Mouse (Mus musculus): ENCODE measurements around the gene Olfr133. TPM values are rescaled to one million over a fixed set of nuclear protein-coding genes. Genes with fewer than 3 reads are reported as not detected.
"Not testable (repeated sequence)": the region's sequence is repeated elsewhere in the genome, so short reads cannot be mapped to it uniquely, and the experiment has no call there.

The Olfr133 gene
- polyA plus RNA-seq (2014; fragmentation: Nextera tagmentation; extraction: Ambion mirVana): not detected in 2 replicates

GRCm38 (mm10) chr17:38144981-38145380 lies at the start of gene Olfr133:
Gene Olfr133 (plus strand): TSS chr17:38145281.
- Histone ChIP-seq H3K9ac (ENCODE audit: low read length) (no peak within 1 kb of the TSS), H3K4me1 (ENCODE audit: control insufficient read depth in 2 of 2, insufficient read depth in 2 of 2, low read length in 2 of 2) (no peaks in the 10 kb centered on the region), H3K9me3 (ENCODE audit: control insufficient read depth, low read length) (peaks cover 4% of the 10 kb centered on the region; the same call in 1 of the 2 replicates), H3K27ac (replicated peaks in 1 of 2; ENCODE audit: control insufficient read depth in 1 of 2, insufficient read depth in 1 of 2, low read depth in 2 of 2, low read length in 2 of 2) (no peak within 1 kb of the TSS), H3K4me3 (ENCODE audit: control insufficient read depth in 1 of 2, insufficient read depth in 1 of 2, low read depth in 1 of 2, low read length in 2 of 2) (no peak within 1 kb of the TSS), H3K27me3 (ENCODE audit: control insufficient read depth, insufficient read depth, low read length) (no peaks in the 10 kb centered on the region), H3K4me2 (ENCODE audit: low read length) (no peak within 1 kb of the TSS), H3K36me3 (ENCODE audit: control insufficient read depth, insufficient read depth, low read length) (no peaks in the 10 kb centered on the region)
- WGBS: 56% methylated on average over 2 of the region's 2 CpGs
- no peak for ATAC-seq (ENCODE audit: insufficient number of reproducible peaks, insufficient read depth, low FRiP score, low read depth)

GRCm38 (mm10) chr17:38124199-38124598 lies 20.9 kb upstream of the Olfr133 start:
- H3K27me3 ChIP-seq (ENCODE audit: control insufficient read depth, insufficient read depth, low read length); H3K36me3 ChIP-seq (ENCODE audit: control insufficient read depth, insufficient read depth, low read length); H3K4me1 ChIP-seq (ENCODE audit: control insufficient read depth in 2 of 2, insufficient read depth in 2 of 2, low read length in 2 of 2); H3K4me3 ChIP-seq (ENCODE audit: control insufficient read depth in 1 of 2, insufficient read depth in 1 of 2, low read depth in 1 of 2, low read length in 2 of 2); H3K4me2 ChIP-seq (ENCODE audit: low read length); H3K27ac ChIP-seq (replicated peaks in 1 of 2; ENCODE audit: control insufficient read depth in 1 of 2, insufficient read depth in 1 of 2, low read depth in 2 of 2, low read length in 2 of 2); ATAC-seq (ENCODE audit: insufficient number of reproducible peaks, insufficient read depth, low FRiP score, low read depth); H3K9me3 ChIP-seq (ENCODE audit: control insufficient read depth, low read length); H3K9ac ChIP-seq (ENCODE audit: low read length): not testable (repeated sequence)
- WGBS: 38% methylated on average over 1 of the region's 1 CpGs

GRCm38 (mm10) chr17:38125371-38125770 lies 19.7 kb upstream of the Olfr133 start:
- not testable (repeated sequence) for H3K9me3 ChIP-seq (ENCODE audit: control insufficient read depth, low read length); H3K4me3 ChIP-seq (ENCODE audit: control insufficient read depth in 1 of 2, insufficient read depth in 1 of 2, low read depth in 1 of 2, low read length in 2 of 2); ATAC-seq (ENCODE audit: insufficient number of reproducible peaks, insufficient read depth, low FRiP score, low read depth); H3K36me3 ChIP-seq (ENCODE audit: control insufficient read depth, insufficient read depth, low read length); H3K27ac ChIP-seq (replicated peaks in 1 of 2; ENCODE audit: control insufficient read depth in 1 of 2, insufficient read depth in 1 of 2, low read depth in 2 of 2, low read length in 2 of 2); H3K4me1 ChIP-seq (ENCODE audit: control insufficient read depth in 2 of 2, insufficient read depth in 2 of 2, low read length in 2 of 2); H3K4me2 ChIP-seq (ENCODE audit: low read length); H3K27me3 ChIP-seq (ENCODE audit: control insufficient read depth, insufficient read depth, low read length); H3K9ac ChIP-seq (ENCODE audit: low read length)
- 72% methylated on average over 3 of the region's 3 CpGs for WGBS

GRCm38 (mm10) chr17:38134426-38134825 lies 10.7 kb upstream of the Olfr133 start, which contains the start of gene Olfr132:
Gene Olfr132 (minus strand): TSS chr17:38134526.
- 58% methylated on average over 1 of the region's 1 CpGs for WGBS
- no peaks in the 10 kb centered on the region for H3K36me3 ChIP-seq (ENCODE audit: control insufficient read depth, insufficient read depth, low read length)
- H3K27me3 ChIP-seq (ENCODE audit: control insufficient read depth, insufficient read depth, low read length): no peaks in the 10 kb centered on the region
- no peaks in the 10 kb centered on the region for H3K4me1 ChIP-seq (ENCODE audit: control insufficient read depth in 2 of 2, insufficient read depth in 2 of 2, low read length in 2 of 2)
- ATAC-seq (ENCODE audit: insufficient number of reproducible peaks, insufficient read depth, low FRiP score, low read depth): no peak
- no peaks in the 10 kb centered on the region for H3K9me3 ChIP-seq (ENCODE audit: control insufficient read depth, low read length)
- no peak within 1 kb of the TSS for H3K27ac ChIP-seq (replicated peaks in 1 of 2; ENCODE audit: control insufficient read depth in 1 of 2, insufficient read depth in 1 of 2, low read depth in 2 of 2, low read length in 2 of 2)
- H3K4me3 ChIP-seq (ENCODE audit: control insufficient read depth in 1 of 2, insufficient read depth in 1 of 2, low read depth in 1 of 2, low read length in 2 of 2): no peak within 1 kb of the TSS
- no peak within 1 kb of the TSS for H3K9ac ChIP-seq (ENCODE audit: low read length)
- H3K4me2 ChIP-seq (ENCODE audit: low read length): no peak within 1 kb of the TSS

- Histone ChIP-seq H3K9ac (ENCODE audit: low read length) (no peak within 1 kb of the TSS), H3K36me3 (ENCODE audit: control insufficient read depth, insufficient read depth, low read length) (no peaks in the 10 kb centered on the region), H3K9me3 (ENCODE audit: control insufficient read depth, low read length) (0 out of 2 replicates have a peak, but pooled peaks cover 6% of the 10 kb centered on the region), H3K27ac (replicated peaks in 1 of 2; ENCODE audit: control insufficient read depth in 1 of 2, insufficient read depth in 1 of 2, low read depth in 2 of 2, low read length in 2 of 2) (no peak within 1 kb of the TSS), H3K27me3 (ENCODE audit: control insufficient read depth, insufficient read depth, low read length) (no peaks in the 10 kb centered on the region), H3K4me1 (ENCODE audit: control insufficient read depth in 2 of 2, insufficient read depth in 2 of 2, low read length in 2 of 2) (no peaks in the 10 kb centered on the region), H3K4me3 (ENCODE audit: control insufficient read depth in 1 of 2, insufficient read depth in 1 of 2, low read depth in 1 of 2, low read length in 2 of 2) (no peak within 1 kb of the TSS), H3K4me2 (ENCODE audit: low read length) (no peak within 1 kb of the TSS)
- WGBS: 56% methylated on average over 3 of the region's 3 CpGs
- no peak for ATAC-seq (ENCODE audit: insufficient number of reproducible peaks, insufficient read depth, low FRiP score, low read depth)
Measured at GRCm38 (mm10) chr17:38171088-38171487, 26.0 kb downstream of the Olfr133 start, which contains the start of gene Olfr134. Gene Olfr134 (plus strand): TSS chr17:38171388.

Other genes starting within 250 kb of the Olfr133 start
- not detected in 2 replicates for gene Olfr127, start 244.8 kb upstream of the Olfr133 start, polyA plus RNA-seq (2014; fragmentation: Nextera tagmentation; extraction: Ambion mirVana)
- not detected in 2 replicates for gene Olfr128, start 224.7 kb upstream of the Olfr133 start, polyA plus RNA-seq (2014; fragmentation: Nextera tagmentation; extraction: Ambion mirVana)
- gene Olfr761, start 192.2 kb upstream of the Olfr133 start, polyA plus RNA-seq (2014; fragmentation: Nextera tagmentation; extraction: Ambion mirVana): not detected in 2 replicates
- not detected in 2 replicates for gene Olfr129, start 85.2 kb upstream of the Olfr133 start, polyA plus RNA-seq (2014; fragmentation: Nextera tagmentation; extraction: Ambion mirVana)
- gene Olfr130, start 81.4 kb upstream of the Olfr133 start, polyA plus RNA-seq (2014; fragmentation: Nextera tagmentation; extraction: Ambion mirVana): not detected in 2 replicates
- gene Olfr131, start 56.6 kb upstream of the Olfr133 start, polyA plus RNA-seq (2014; fragmentation: Nextera tagmentation; extraction: Ambion mirVana): not detected in 2 replicates
- gene Olfr132, start 10.8 kb upstream of the Olfr133 start, polyA plus RNA-seq (2014; fragmentation: Nextera tagmentation; extraction: Ambion mirVana): not detected in 2 replicates
- gene Olfr134, start 26.1 kb downstream of the Olfr133 start, polyA plus RNA-seq (2014; fragmentation: Nextera tagmentation; extraction: Ambion mirVana): not detected in 2 replicates
- not detected in 2 replicates for gene Olfr135, start 59.1 kb downstream of the Olfr133 start, polyA plus RNA-seq (2014; fragmentation: Nextera tagmentation; extraction: Ambion mirVana)
- not detected in 2 replicates for gene Olfr138, start 115.8 kb downstream of the Olfr133 start, polyA plus RNA-seq (2014; fragmentation: Nextera tagmentation; extraction: Ambion mirVana)
- not detected in 2 replicates for gene Olfr137, start 162.3 kb downstream of the Olfr133 start, polyA plus RNA-seq (2014; fragmentation: Nextera tagmentation; extraction: Ambion mirVana)
- not detected in 2 replicates for gene Olfr136, start 184.6 kb downstream of the Olfr133 start, polyA plus RNA-seq (2014; fragmentation: Nextera tagmentation; extraction: Ambion mirVana)